Mouse (Mus musculus): Measurements from ENCODE around the gene Klhdc1.

The Klhdc1 gene

DNA sequence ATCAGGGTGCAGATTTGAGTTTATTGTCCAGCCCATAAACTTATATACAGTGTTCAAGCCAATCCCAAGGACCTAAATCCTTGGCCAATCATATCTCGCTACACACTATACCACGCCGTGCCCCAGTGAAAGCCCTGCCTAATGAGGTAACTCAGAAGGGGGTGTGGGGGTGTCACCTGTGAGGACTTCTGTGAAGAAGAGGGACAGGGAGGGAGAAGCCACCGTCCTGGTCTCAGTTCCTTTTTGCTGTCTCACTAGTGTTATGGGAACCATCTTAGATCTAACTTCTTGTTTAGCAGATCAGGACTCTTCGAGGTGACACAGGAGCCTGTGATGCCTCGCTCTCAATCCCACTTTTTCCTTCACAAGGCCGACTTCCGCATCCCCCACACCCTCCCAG lies 46.6 kb downstream of the Klhdc1 start:
- in situ Hi-C loops (cut with MboI; ENCODE audit: low pct_unique_long_range_greater_than_20kb in 1 of 2, low sequenced_read_pairs in 2 of 2, unreplicated experiment in 1 of 2) = no loop called here

DNA sequence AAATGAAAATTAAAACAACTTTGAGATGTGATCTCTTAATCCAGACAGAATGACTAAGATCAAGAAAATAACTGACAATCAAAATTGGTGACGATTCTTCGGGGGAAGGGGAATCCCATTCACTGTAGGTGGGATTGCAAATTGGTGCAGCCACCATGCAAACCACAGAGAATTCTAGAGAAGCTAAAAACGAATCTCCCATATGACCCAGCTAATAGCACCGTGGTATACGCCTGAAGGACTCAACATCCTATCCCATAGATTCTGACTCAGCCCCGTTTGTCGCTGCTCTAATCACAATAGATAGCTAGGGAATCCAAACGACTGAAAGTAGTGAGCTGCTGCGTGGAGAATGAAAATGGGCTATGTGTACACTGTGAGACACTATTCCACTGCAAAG lies 47.7 kb downstream of the Klhdc1 start:
- in situ Hi-C loops (cut with MboI; ENCODE audit: low pct_unique_long_range_greater_than_20kb in 1 of 2, low sequenced_read_pairs in 2 of 2, unreplicated experiment in 1 of 2) = no loop called here

DNA sequence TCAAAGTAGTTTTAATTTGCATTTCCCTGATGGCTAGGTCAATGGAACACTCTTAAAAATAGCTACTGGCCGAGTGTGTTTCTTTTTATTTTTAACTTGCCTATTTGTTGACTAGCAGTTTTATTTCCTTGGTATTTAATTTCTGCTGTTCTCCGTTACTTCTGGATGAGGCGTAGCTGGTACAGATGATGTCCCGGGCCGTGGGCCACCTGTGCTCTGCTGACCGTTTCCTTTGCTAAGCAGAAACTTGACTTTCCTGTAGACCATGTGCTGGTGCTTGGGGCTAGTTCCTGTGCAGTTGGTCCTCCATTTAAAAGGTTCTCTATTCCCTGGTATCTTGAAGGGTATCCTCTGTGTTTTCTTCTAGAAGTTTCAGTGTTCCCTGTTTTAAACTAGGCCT lies 51.4 kb downstream of the Klhdc1 start:
- in situ Hi-C loops (cut with MboI; ENCODE audit: low pct_unique_long_range_greater_than_20kb in 1 of 2, low sequenced_read_pairs in 2 of 2, unreplicated experiment in 1 of 2) = no loop called here

DNA sequence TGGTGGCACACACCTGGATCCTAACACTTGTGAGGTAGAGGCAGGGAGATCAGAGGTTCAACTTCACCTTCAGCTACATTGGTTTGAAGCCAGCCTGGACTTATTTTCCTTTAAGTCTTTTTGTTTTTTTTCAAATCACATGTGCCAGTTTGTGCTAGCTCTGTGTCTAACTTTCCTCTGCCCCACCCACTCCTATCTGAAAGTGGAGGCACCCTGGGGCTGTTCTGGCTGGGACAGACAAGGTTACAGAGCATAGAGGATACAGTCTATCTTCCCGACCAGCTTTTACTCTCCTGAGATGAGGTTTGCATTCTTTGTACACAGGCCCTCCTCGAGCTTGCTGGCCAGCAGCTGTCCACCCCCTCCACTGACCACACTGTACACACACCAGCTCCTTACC lies 52.8 kb downstream of the Klhdc1 start:
- in situ Hi-C loops (cut with MboI; ENCODE audit: low pct_unique_long_range_greater_than_20kb in 1 of 2, low sequenced_read_pairs in 2 of 2, unreplicated experiment in 1 of 2) = no loop called here

DNA sequence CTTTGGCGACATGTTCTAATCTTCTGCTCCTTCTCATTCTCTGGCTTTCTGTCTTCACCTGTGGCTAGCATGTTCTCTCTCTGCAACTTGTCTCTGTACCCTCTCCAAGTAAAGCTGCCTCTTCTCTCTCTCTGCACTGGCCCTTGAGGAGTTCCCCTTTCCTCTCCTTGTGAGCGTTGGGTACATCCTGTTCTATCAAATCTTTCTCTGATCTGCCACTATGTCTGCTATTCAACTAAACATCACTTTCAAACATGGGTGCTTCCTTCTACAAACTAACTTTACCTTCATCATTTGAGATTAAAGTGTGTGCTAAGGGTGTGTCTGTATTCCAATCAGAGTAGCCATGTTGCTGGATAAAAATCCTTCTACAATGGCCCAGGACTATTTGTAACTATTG lies 54.0 kb downstream of the Klhdc1 start:
- in situ Hi-C loops (cut with MboI; ENCODE audit: low pct_unique_long_range_greater_than_20kb in 1 of 2, low sequenced_read_pairs in 2 of 2, unreplicated experiment in 1 of 2) = no loop called here

DNA sequence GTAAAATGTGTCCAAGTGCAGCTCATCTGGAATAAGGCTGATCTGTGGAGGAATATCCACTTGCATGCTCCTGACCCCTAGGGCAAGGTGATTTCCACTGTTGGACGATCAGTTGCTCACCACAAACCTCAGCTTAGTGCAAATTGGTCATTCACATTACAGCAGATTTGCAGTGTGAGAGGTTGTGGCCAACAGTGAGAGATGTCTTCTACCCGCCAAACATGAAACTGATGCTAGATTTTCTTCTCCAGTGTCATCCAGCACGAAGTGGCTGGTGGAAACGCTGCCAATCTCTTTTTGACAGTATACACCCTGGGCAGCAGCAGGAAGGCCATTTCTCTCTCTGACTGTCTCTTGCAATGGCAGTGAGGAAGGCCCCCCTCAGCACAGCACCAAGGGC lies 54.7 kb downstream of the Klhdc1 start:
- in situ Hi-C loops (cut with MboI; ENCODE audit: low pct_unique_long_range_greater_than_20kb in 1 of 2, low sequenced_read_pairs in 2 of 2, unreplicated experiment in 1 of 2) = no loop called here

DNA sequence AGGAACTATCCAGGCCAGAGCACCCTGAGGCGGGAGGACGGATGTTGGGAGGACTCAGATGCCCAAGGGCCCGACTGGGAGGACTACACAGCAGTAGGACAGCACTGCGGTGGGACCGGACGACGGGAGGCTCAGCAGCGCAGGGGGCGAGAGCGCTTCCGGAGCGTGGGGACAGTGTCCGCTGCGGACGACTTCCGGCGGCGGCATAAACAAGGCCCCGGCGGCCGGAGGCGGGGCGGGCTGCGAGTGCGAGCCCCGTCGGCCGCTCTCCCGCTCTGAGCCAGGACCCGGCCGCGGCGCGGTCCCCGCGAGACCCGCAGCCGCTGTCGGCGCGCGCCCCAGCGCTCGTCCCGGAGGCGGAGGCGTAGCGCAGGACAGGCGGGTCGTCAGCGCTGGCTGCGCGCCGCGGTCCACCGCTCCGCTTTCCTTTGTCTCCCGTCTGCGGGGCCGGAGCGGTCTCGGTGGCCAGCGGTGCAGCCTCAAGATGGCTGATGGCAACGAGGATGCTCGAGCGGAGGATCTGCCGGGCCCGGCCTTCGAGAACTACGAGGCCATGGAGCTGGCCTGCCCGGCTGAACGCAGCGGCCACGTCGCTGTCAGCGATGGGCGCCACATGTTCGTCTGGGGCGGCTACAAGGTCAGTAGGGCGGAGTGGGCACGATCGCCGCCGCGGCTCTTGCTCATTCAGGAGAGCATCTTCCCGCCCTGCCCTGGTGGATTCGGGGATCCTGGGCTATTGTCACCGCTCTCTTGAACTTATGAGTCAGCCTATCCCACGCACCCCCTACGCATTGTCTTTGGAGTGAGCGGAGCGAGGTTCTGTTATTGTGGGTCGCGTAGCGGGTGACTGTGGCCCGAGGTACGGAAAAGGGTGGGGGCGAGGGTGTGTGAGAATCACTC lies 55.8 kb downstream of the Klhdc1 start, which contains the start of gene Klhdc2:
Gene Klhdc2 (plus strand): TSS at position 171 of the 900 bp plus-strand sequence.
- in situ Hi-C loops (cut with MboI; ENCODE audit: low pct_unique_long_range_greater_than_20kb in 1 of 2, low sequenced_read_pairs in 2 of 2, unreplicated experiment in 1 of 2) = no loop called here

DNA sequence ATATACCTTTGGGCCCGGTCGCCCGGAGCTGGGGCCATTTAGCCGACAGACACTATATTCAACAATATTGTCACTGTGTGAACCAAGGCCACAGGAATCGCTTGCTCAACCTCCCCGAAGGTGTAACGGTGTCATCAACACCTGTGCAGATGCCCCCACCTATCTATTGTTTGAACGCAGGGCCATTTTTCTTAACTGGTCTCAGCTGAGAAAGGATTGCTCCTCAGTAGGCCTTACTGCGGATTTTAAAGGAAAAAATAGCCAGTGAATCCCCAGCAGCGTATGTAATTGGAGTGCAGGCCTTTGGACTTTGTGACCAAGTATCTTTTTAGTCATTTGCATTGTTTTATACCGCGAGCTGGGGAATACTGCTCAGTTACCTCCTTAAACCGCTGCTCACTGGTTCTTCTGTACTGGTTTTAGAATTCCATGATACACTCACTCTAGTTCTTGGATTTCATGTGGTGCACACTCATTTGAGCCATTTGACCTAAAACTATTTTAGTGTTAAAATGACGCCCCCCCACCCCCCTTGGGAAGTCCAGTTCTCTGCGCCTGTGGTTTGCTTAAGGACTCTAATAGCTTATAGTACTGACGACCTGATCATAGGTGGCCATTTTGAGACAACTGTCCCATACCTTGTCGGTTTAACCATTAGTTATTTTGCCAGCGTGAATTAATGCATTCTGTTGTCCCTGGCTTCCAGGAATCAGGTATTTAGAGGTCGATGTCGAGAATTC lies 56.6 kb downstream of the Klhdc1 start:
- in situ Hi-C loops (cut with MboI; ENCODE audit: low pct_unique_long_range_greater_than_20kb in 1 of 2, low sequenced_read_pairs in 2 of 2, unreplicated experiment in 1 of 2) = no loop called here

DNA sequence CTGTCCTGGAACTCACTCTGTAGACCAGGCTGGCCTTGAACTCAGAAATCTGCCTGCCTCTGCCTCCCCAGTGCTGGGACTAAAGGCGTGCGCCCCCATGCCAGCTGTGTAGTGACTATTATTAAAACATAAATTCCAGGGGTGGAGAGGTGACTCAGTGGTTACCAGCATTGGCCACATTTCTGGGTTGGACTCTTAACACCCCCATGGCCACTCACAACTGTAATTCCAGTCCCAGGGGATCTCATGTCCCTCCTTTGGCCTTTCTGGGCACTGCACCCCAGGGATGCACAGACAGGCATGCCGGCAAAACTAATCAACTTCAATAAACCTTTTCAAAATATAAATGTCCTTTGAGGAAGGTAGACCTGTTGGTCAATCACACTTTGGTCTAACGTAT lies 57.3 kb downstream of the Klhdc1 start:
- in situ Hi-C loops (cut with MboI; ENCODE audit: low pct_unique_long_range_greater_than_20kb in 1 of 2, low sequenced_read_pairs in 2 of 2, unreplicated experiment in 1 of 2) = no loop called here

DNA sequence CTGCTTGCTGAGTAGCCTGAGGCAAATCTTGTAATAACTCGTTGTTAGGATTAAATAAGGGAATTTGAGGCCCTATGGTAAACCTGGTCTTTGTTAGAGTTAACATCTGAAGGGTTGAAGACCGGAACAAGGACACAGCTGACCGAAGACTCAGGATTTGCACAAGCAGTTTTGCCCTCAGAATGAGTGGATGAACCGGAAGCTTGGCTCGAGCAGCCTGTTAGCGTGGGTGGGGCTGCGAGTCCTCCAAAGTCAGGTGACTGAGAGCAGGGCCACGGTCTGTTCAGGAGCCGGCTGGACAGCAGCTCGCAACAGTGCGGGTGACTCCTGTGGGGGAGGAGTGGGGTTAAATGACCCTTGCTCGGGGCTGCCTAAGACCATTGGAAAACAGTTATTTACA lies 58.3 kb downstream of the Klhdc1 start:
- in situ Hi-C loops (cut with MboI; ENCODE audit: low pct_unique_long_range_greater_than_20kb in 1 of 2, low sequenced_read_pairs in 2 of 2, unreplicated experiment in 1 of 2) = no loop called here

DNA sequence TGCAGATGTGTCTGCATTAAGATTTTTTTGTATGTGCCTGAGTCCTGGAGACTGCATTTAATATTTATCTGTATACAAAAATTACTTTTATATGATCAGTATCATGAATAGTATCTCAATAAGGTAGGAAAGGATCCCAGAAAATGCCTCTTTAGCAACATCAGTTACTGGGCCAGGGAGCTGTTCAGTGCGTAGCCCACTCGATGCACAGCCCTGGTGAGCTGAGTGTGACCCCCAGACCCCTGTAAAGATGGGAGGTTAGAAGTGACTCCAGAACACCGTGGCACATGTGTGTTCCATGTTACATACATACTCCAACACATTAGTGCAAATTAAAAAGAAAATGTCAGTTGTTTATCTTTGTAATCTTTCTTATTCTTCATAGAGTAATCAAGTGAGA lies 58.9 kb downstream of the Klhdc1 start:
- in situ Hi-C loops (cut with MboI; ENCODE audit: low pct_unique_long_range_greater_than_20kb in 1 of 2, low sequenced_read_pairs in 2 of 2, unreplicated experiment in 1 of 2) = no loop called here

DNA sequence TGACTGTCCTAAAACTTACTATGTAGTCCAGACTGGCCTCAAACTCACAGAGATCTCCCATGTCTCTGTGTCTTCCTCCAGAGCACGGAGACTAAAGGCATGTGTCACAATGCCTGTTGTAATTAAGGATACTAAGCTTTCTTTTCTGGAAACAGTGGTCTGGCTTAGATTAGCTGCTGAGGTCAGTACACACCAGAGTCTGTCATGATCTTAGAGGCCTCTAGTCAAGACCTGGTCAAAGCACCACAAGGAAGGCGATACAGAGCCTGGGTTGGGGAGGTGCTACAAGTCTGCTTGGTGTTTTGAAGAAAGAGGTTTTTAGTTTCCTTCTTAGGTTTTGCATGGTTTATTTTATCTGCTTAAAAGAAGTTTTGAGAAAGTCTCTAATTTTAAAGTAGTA lies 59.4 kb downstream of the Klhdc1 start:
- in situ Hi-C loops (cut with MboI; ENCODE audit: low pct_unique_long_range_greater_than_20kb in 1 of 2, low sequenced_read_pairs in 2 of 2, unreplicated experiment in 1 of 2) = no loop called here

DNA sequence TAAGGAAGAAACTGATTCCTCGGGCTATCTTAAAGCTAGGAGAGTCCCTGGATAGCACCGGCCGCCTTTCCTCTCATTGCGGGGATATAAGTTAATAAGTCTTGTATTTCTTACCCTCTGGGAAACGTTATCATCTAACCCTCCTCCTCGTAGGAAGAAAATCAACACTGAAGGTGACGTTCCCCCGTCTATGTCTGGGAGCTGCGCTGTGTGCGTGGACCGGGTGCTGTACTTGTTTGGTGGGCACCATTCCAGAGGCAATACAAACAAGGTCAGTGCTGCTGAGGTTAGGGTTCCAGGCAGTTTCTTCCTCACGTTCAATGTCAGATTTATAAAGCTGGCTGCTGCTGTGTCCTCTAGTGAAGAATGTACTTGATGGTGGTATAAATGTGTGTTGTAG lies 61.2 kb downstream of the Klhdc1 start:
- in situ Hi-C loops (cut with MboI; ENCODE audit: low pct_unique_long_range_greater_than_20kb in 1 of 2, low sequenced_read_pairs in 2 of 2, unreplicated experiment in 1 of 2) = no loop called here

DNA sequence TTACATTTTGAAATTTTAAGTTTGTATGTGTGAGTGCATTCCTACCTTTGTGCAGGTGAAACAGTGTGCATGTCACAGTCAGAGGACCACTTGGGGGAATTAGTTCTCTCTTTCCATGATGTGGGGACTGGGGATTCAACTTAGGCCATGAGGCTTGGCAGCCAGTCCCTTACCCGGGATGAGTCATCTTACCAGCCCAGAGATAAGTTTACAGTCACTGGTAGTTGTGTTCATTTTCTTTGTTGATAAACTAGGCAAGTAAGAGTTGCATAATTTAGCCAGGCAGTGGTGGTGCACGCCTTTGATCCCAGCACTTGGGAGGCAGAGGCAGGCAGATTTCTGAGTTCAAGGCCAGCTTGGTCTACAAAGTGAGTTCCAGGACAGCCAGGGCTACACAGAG lies 63.1 kb downstream of the Klhdc1 start:
- in situ Hi-C loops (cut with MboI; ENCODE audit: low pct_unique_long_range_greater_than_20kb in 1 of 2, low sequenced_read_pairs in 2 of 2, unreplicated experiment in 1 of 2) = no loop called here

DNA sequence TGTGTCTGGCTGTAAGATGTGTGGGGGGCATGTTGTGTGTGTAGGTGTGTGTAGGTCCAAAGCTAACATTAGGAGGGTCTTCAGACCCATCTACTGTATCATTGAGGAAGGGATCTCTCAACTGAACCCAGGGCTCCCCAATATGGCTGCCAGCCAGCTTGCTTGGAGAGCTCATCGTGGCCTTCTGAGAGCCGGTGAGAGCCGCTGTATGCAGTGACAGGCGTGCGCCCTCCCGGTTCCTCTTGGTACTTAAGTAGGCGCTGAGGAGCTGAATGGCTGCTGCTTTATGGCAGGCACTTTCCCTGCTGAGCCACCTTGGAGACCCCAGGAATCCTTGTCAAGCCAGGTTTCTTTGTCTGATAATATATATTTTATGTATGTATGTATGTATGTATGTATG lies 65.4 kb downstream of the Klhdc1 start:
- in situ Hi-C loops (cut with MboI; ENCODE audit: low pct_unique_long_range_greater_than_20kb in 1 of 2, low sequenced_read_pairs in 2 of 2, unreplicated experiment in 1 of 2) = no loop called here

DNA sequence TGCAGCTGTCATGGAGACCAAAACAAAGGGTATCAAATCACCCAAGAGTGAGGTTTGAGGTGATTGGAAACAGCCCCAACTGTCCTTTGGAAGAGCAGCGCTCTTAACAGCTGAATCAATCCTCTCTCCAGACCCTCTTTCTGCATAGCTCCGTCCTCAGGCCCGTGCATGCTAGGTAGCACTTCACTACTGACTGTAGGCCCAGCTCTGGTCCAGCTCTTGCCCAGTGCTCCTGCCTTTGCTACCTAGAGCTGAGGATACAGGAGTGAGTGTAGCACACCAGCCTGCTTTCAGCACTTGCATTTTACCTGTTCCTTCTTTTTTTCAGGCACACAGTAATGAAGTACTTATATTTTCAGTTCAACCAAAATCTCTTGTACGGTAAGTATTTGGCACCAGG lies 68.7 kb downstream of the Klhdc1 start:
- in situ Hi-C loops (cut with MboI; ENCODE audit: low pct_unique_long_range_greater_than_20kb in 1 of 2, low sequenced_read_pairs in 2 of 2, unreplicated experiment in 1 of 2) = loop anchor here in 1 of 2 experiments (10.0 kb wide), 1 partner anchor 95 kb away; no protein-coding TSS in a partner anchor

DNA sequence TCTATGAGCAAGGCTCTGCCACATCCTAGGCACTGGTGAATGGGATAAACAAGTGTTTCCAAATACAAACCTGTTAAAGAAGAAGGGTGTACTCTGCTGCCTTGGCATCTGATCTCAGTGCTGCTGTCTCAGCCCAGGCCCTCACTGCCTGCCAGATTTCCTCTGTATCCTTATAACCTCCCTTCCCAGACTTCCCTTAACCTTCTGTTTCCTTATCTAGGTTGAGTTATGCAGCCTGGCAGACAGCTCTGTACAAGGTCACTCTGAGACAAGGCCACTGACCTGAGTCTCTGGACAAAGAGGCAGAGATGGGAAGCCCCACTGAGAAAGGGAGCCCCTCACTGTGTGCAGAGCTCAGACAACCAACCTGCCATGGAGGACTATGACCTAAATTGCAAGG lies 77.5 kb downstream of the Klhdc1 start:
- in situ Hi-C loops (cut with MboI; ENCODE audit: low pct_unique_long_range_greater_than_20kb in 1 of 2, low sequenced_read_pairs in 2 of 2, unreplicated experiment in 1 of 2) = loop anchor here in 1 of 2 experiments (10.0 kb wide), 1 partner anchor 104 kb away; no protein-coding TSS in a partner anchor

DNA sequence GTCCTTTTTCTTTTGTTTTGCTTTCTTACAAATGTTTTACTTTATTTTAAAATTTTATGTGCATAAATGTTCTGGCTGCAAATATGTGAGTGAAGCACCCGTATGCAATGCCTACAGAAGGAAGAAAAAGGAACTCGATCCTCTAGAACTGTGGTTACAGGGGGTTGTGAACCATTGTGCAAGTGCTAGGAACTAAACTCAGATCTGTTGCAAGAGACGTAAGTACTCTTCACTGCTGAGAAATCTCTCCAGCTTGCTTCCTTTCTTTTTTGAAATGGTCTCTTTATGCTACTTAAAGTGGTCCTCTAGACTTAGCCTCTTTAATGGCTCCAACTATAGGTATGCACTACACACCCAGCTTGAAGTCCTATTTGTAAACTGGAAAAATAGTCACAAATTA lies 90.2 kb downstream of the Klhdc1 start:
- in situ Hi-C loops (cut with MboI; ENCODE audit: low pct_unique_long_range_greater_than_20kb in 1 of 2, low sequenced_read_pairs in 2 of 2, unreplicated experiment in 1 of 2) = no loop called here

DNA sequence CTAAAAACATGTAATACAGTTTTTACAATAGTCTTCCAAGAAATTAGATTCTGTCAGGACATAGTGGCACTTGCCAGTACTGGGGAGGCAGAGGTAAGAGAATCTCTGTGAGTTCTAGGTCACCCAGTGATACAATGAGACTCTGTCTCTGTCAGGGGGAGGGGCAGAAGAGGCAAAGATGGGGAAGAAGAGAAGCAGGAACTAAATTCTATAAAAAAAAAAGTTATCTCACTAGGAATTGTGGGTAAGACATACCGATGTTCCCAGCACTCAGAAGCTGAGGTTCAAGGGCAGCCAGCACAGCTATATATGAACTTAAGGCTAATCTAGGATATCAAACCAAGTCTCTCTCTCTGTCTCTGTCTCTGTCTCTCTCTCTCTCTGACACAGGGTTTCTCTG lies 91.2 kb downstream of the Klhdc1 start:
- in situ Hi-C loops (cut with MboI; ENCODE audit: low pct_unique_long_range_greater_than_20kb in 1 of 2, low sequenced_read_pairs in 2 of 2, unreplicated experiment in 1 of 2) = no loop called here

DNA sequence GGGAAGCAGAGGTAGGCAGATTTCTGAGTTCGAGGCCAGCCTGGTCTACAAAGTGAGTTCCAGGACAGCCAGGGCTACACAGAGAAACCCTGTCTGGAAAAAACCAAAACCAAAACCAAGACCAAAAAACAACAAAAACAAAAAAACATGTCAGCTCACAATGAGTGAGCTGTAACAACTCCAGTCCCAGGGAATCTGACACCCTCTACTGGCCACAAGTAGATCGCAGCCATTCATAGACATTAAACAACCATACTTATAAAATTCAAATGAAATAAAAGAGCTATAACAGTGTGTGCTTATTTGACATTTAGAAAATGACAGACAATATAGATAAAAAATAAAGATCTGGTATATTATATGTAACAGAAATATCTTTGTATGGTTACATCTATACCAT lies 92.6 kb downstream of the Klhdc1 start:
- in situ Hi-C loops (cut with MboI; ENCODE audit: low pct_unique_long_range_greater_than_20kb in 1 of 2, low sequenced_read_pairs in 2 of 2, unreplicated experiment in 1 of 2) = no loop called here

Measured in mouse embryonic stem cell (cell line).